Mouse (Mus musculus): ENCODE results near the gene Tspan13. TPM values are rescaled to one million over a fixed set of nuclear protein-coding genes. Genes with fewer than 3 reads are reported as not detected.
A peak's percentile ranks its signal among the peaks of the same experiment; 100 is the strongest.

Tspan13 gene
- polyA plus RNA-seq (2015; fragmentation: Nextera tagmentation; extraction: Ambion mirVana), result 136 and 138 TPM in 2 replicates

- no peaks in the 10 kb centered on the region for H3K27me3 ChIP-seq (replicated peaks)
- no peaks in the 10 kb centered on the region for H3K36me3 ChIP-seq
- H3K27ac ChIP-seq, result peak within 1 kb of the TSS; percentile 64
- H3K4me1 ChIP-seq (replicated peaks), result 0 out of 2 replicates have a peak, but pooled peaks cover 5% of the 10 kb centered on the region
- under 1% methylated on average over 35 of the region's 35 CpGs for WGBS
- H3K4me2 ChIP-seq (replicated peaks), result peak within 1 kb of the TSS; percentile 95
- no peaks in the 10 kb centered on the region for H3K9me3 ChIP-seq
- H3K9ac ChIP-seq, result peak within 1 kb of the TSS; percentile 85
- peak; percentile 98 for ATAC-seq
- H3K4me3 ChIP-seq (replicated peaks), result peak within 1 kb of the TSS; percentile 70
Measured at GRCm38 (mm10) chr12:36042348-36042778, at the start of gene Tspan13. TSS of gene Tspan13 (minus strand) at chr12:36042500.

- H3K4me1 ChIP-seq (replicated peaks), result no peaks in the 10 kb centered on the region
- H3K9ac ChIP-seq, result no peak overlapping the region
- no peaks in the 10 kb centered on the region for H3K9me3 ChIP-seq
- H3K4me2 ChIP-seq (replicated peaks), result no peak overlapping the region
- ATAC-seq, result no peak
- WGBS, result 94% methylated on average over 10 of the region's 10 CpGs
- H3K36me3 ChIP-seq, result peaks cover 6% of the 10 kb centered on the region
- H3K27ac ChIP-seq, result no peak overlapping the region
- no peaks in the 10 kb centered on the region for H3K27me3 ChIP-seq (replicated peaks)
- no peak overlapping the region for H3K4me3 ChIP-seq (replicated peaks)
Measured at GRCm38 (mm10) chr12:36091964-36092363, 49.7 kb upstream of the Tspan13 start.

GRCm38 (mm10) chr12:36089221-36089620, 46.9 kb upstream of the Tspan13 start:
- no peak for ATAC-seq
- H3K4me3 ChIP-seq (replicated peaks), result no peak overlapping the region
- no peak overlapping the region for H3K4me2 ChIP-seq (replicated peaks)
- H3K36me3 ChIP-seq, result peaks cover 6% of the 10 kb centered on the region; the same call in 1 of the 2 replicates
- no peak overlapping the region for H3K27ac ChIP-seq
- H3K27me3 ChIP-seq (replicated peaks), result no peaks in the 10 kb centered on the region
- no peak overlapping the region for H3K9ac ChIP-seq
- H3K4me1 ChIP-seq (replicated peaks), result no peaks in the 10 kb centered on the region
- no peaks in the 10 kb centered on the region for H3K9me3 ChIP-seq
- WGBS, result 69% methylated on average over 6 of the region's 6 CpGs

- Histone ChIP-seq H3K9ac (no peak overlapping the region), H3K9me3 (no peaks in the 10 kb centered on the region), H3K27ac (no peak overlapping the region), H3K4me2 (replicated peaks) (no peak overlapping the region), H3K36me3 (peaks cover 6% of the 10 kb centered on the region; the same call in 1 of the 2 replicates), H3K4me1 (replicated peaks) (no peaks in the 10 kb centered on the region), H3K27me3 (replicated peaks) (no peaks in the 10 kb centered on the region), H3K4me3 (replicated peaks) (no peak overlapping the region)
- no peak for ATAC-seq
- 96% methylated on average over 1 of the region's 1 CpGs for WGBS
Measured at GRCm38 (mm10) chr12:36088804-36089203, 46.5 kb upstream of the Tspan13 start.

GRCm38 (mm10) chr12:36085380-36085779, 43.1 kb upstream of the Tspan13 start:
- H3K9ac ChIP-seq, result no peak overlapping the region
- no peaks in the 10 kb centered on the region for H3K4me1 ChIP-seq (replicated peaks)
- no peak for ATAC-seq
- no peaks in the 10 kb centered on the region for H3K27me3 ChIP-seq (replicated peaks)
- no peak overlapping the region for H3K4me3 ChIP-seq (replicated peaks)
- H3K27ac ChIP-seq, result no peak overlapping the region
- H3K4me2 ChIP-seq (replicated peaks), result no peak overlapping the region
- no peaks in the 10 kb centered on the region for H3K9me3 ChIP-seq
- WGBS, result 95% methylated on average over 2 of the region's 2 CpGs
- no peaks in the 10 kb centered on the region for H3K36me3 ChIP-seq

- H3K4me2 ChIP-seq (replicated peaks), result no peak overlapping the region
- no peak for ATAC-seq
- WGBS, result 74% methylated on average over 4 of the region's 4 CpGs
- no peak overlapping the region for H3K4me3 ChIP-seq (replicated peaks)
- no peaks in the 10 kb centered on the region for H3K36me3 ChIP-seq
- H3K9ac ChIP-seq, result no peak overlapping the region
- no peaks in the 10 kb centered on the region for H3K4me1 ChIP-seq (replicated peaks)
- no peak overlapping the region for H3K27ac ChIP-seq
- H3K27me3 ChIP-seq (replicated peaks), result no peaks in the 10 kb centered on the region
- no peaks in the 10 kb centered on the region for H3K9me3 ChIP-seq
Measured at GRCm38 (mm10) chr12:36078101-36078899, 36.0 kb upstream of the Tspan13 start.

GRCm38 (mm10) chr12:36072860-36073259, 30.6 kb upstream of the Tspan13 start:
- Histone ChIP-seq H3K27ac (no peak overlapping the region), H3K4me2 (replicated peaks) (no peak overlapping the region), H3K36me3 (no peaks in the 10 kb centered on the region), H3K27me3 (replicated peaks) (no peaks in the 10 kb centered on the region), H3K4me3 (replicated peaks) (no peak overlapping the region), H3K9me3 (no peaks in the 10 kb centered on the region), H3K9ac (no peak overlapping the region), H3K4me1 (replicated peaks) (no peaks in the 10 kb centered on the region)
- ATAC-seq, result no peak
- WGBS, result 32% methylated on average over 5 of the region's 5 CpGs

GRCm38 (mm10) chr12:36070231-36070630, 27.9 kb upstream of the Tspan13 start:
- 89% methylated on average over 4 of the region's 4 CpGs for WGBS
- Histone ChIP-seq H3K36me3 (no peaks in the 10 kb centered on the region), H3K27me3 (replicated peaks) (no peaks in the 10 kb centered on the region), H3K9me3 (no peaks in the 10 kb centered on the region), H3K27ac (no peak overlapping the region), H3K4me1 (replicated peaks) (no peaks in the 10 kb centered on the region), H3K9ac (no peak overlapping the region), H3K4me2 (replicated peaks) (no peak overlapping the region), H3K4me3 (replicated peaks) (no peak overlapping the region)
- no peak for ATAC-seq

GRCm38 (mm10) chr12:36067538-36067937, 25.2 kb upstream of the Tspan13 start:
- Histone ChIP-seq H3K4me2 (replicated peaks) (no peak overlapping the region), H3K27me3 (replicated peaks) (no peaks in the 10 kb centered on the region), H3K9ac (no peak overlapping the region), H3K4me3 (replicated peaks) (no peak overlapping the region), H3K4me1 (replicated peaks) (no peaks in the 10 kb centered on the region), H3K9me3 (no peaks in the 10 kb centered on the region), H3K36me3 (no peaks in the 10 kb centered on the region), H3K27ac (no peak overlapping the region)
- WGBS, result 90% methylated on average over 2 of the region's 2 CpGs
- no peak for ATAC-seq

- Histone ChIP-seq H3K4me1 (replicated peaks) (no peaks in the 10 kb centered on the region), H3K9me3 (no peaks in the 10 kb centered on the region), H3K27me3 (replicated peaks) (no peaks in the 10 kb centered on the region), H3K36me3 (no peaks in the 10 kb centered on the region), H3K4me2 (replicated peaks) (no peak overlapping the region), H3K27ac (no peak overlapping the region), H3K4me3 (replicated peaks) (no peak overlapping the region), H3K9ac (no peak overlapping the region)
- WGBS, result 76% methylated on average over 1 of the region's 1 CpGs
- no peak for ATAC-seq
Measured at GRCm38 (mm10) chr12:36065911-36066310, 23.6 kb upstream of the Tspan13 start.

GRCm38 (mm10) chr12:36057699-36058098, 15.4 kb upstream of the Tspan13 start:
- Histone ChIP-seq H3K9ac (no peak overlapping the region), H3K27me3 (replicated peaks) (no peaks in the 10 kb centered on the region), H3K4me3 (replicated peaks) (no peak overlapping the region), H3K9me3 (no peaks in the 10 kb centered on the region), H3K36me3 (no peaks in the 10 kb centered on the region), H3K4me2 (replicated peaks) (no peak overlapping the region), H3K4me1 (replicated peaks) (peaks cover 3% of the 10 kb centered on the region; the same call in 1 of the 2 replicates), H3K27ac (no peak overlapping the region)
- ATAC-seq, result peak; percentile 86
- WGBS, result 58% methylated on average over 2 of the region's 2 CpGs

- no peaks in the 10 kb centered on the region for H3K27me3 ChIP-seq (replicated peaks)
- no peak overlapping the region for H3K9ac ChIP-seq
- WGBS, result 70% methylated on average over 1 of the region's 1 CpGs
- ATAC-seq, result peak; percentile 90
- H3K4me2 ChIP-seq (replicated peaks), result no peak overlapping the region
- no peaks in the 10 kb centered on the region for H3K4me1 ChIP-seq (replicated peaks)
- no peaks in the 10 kb centered on the region for H3K36me3 ChIP-seq
- no peak overlapping the region for H3K4me3 ChIP-seq (replicated peaks)
- H3K9me3 ChIP-seq, result no peaks in the 10 kb centered on the region
- H3K27ac ChIP-seq, result no peak overlapping the region
Measured at GRCm38 (mm10) chr12:36050276-36050675, 8.0 kb upstream of the Tspan13 start.

GRCm38 (mm10) chr12:36047593-36047992, 5.3 kb upstream of the Tspan13 start:
- no peaks in the 10 kb centered on the region for H3K27me3 ChIP-seq (replicated peaks)
- H3K4me2 ChIP-seq (replicated peaks), result no peak overlapping the region
- H3K27ac ChIP-seq, result no peak overlapping the region
- H3K9ac ChIP-seq, result no peak overlapping the region
- no peak overlapping the region for H3K4me3 ChIP-seq (replicated peaks)
- no peaks in the 10 kb centered on the region for H3K4me1 ChIP-seq (replicated peaks)
- H3K9me3 ChIP-seq, result no peaks in the 10 kb centered on the region
- WGBS, result 90% methylated on average over 2 of the region's 2 CpGs
- no peak for ATAC-seq
- no peaks in the 10 kb centered on the region for H3K36me3 ChIP-seq
